Mouse (Mus musculus): ENCODE data around the gene Dnah9.

The Dnah9 gene

DNA sequence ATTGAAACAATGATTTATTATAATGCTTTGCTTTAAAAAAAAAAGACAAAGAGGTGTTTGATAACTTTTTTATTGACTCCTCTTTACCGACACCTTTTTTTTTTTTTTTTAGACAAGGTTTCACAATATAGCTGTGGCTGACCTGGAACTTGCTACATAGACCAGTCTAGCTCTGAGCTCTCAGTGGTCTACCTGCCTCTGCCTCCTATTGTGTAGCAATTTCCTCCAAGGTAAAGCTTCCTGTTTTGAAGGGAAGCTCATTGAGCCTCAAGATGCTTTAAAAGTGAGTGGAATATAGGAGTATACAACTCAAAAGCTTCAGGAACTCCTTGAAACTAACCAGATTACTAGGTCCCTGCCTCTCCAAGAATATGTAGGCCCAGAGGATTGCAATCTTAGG lies 372.5 kb downstream of the Dnah9 start:
- no peak for DNase-seq (ENCODE audit: low read depth, low spot score)

DNA sequence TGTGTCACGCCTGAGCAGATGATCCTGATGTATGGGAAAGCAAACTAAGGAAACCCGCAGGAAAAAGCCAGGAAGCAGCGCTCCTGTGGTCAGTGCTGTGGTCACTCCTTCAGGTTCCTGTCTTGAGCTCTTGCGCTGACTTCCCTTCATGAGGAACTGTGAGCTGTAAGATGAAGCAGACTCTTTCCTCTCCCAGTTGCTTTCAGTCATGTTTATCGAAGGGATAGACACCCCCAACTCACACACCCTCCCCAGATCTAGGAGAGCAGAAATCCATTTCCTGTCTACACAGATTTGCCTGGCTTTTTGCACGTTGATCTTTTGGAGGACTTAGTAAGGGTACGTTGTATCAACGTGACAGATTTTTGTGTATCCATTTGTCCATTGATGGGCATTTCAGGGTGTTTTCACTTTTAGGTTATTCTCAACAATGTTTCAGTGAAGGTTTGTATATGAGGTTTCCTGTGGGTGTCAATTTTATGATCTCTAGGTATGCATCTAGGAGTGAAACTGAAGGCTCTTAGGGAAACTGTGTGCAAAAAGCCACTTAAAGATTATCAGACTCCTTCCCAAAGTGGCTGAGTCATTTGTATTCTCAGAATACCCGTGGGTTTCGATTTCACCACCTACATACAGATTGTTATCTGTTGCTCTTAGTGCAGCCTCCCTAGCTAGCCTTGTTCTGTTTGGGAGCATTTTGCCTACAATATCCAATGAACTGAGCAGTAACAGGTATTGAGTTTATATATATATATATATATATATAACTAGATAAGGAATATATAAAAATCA lies 373.7 kb downstream of the Dnah9 start:
- DNase-seq (ENCODE audit: low read depth, low spot score): no peak

DNA sequence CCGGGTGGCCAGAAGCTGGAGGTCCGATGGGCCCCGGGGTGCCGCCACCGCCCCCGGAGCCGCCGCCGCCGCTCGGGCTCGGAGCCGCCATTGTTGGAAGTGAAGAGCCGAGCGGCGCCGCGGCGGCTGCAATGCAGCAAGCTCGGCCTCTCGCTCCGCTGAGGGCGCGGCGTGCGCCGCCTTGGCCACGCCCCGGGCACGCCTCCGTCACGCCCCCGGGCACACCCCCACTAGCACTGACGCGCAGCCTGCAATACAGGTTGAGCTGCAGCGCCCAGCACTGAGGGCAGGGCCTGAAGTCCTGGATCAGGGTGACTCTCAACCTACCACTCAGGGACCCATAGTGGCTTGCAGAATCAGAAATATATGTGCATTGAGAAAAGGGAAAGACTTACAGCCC lies 380.2 kb downstream of the Dnah9 start, which contains the start of gene Map2k4:
TSS of gene Map2k4 (minus strand) at position 144 of the 400 bp plus-strand sequence.
- peak; percentile 94 for DNase-seq (ENCODE audit: low read depth, low spot score)

DNA sequence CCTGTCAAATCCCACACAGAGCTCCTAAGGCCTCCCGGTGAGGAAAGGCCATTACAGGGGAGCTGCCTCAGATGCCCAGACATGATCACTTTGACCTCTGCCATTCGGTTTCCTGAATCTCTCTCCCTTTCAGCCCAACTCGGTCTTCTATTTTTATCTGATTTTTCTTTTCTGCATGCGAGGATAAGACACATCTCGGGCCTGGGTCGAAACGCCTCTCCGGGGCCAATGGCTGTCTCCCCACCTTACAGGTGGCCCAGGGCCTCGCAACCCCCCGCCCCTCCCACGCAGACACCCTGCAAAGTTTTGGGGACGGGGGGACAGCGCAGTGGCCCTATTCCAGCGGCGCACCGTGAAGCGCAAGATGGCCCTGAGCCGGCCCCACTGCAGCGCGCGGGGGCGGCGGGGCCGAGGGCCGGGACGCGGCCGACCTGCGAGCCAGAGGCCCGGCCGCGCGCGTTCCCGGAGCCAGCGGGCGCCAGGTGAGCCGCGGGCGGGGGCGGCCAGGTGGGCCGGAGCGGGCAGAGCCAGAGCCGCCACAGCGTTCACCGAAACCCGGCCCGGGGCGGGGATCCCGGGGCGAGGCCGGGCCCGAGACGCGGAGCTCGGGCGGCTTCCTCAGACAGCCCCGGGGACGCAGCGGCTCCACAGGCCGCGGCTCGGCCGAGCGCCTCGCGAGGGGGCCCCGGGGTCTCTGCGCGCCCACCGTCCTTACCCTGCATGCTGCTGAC lies 380.8 kb downstream of the Dnah9 start:
- peak; percentile 56 for DNase-seq (ENCODE audit: low read depth, low spot score)

DNA sequence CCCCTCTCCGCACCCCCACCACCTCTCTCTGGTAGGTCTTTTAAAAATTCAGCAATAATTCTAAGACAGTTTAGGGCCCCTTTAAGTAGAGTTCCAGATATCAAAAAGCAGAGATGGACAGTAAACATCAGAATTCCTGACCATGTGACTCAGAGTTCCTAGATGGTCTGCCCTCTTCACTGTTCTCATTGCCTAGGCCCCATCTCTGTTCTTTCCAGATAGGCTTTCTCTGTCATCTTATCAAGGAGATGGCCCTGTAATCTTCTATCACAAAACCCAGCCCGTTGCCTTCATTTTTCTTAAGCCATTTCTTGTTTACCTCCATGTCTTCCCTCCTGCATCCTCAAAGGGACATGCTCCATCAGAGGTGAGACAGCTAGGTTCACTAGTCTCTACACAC lies 382.2 kb downstream of the Dnah9 start:
- DNase-seq (ENCODE audit: low read depth, low spot score): no peak

DNA sequence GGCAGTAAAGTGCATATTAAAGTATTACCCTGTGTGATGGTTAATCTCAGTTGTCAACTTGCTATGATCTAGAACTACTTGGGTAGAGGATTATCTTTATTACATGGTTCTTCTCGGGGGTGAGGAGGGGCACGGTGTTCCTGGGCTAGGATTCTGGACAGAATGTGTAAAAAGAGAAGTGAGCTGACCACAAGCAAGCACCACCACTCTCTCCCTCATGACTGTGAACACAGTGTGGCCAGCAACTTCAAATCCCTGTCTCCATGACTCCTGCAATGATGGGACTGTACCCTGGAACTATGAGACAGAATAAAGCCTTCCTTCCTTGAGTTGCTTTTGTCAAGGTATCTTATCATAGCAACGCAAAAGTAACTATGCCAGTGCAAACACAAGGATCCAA lies 386.8 kb downstream of the Dnah9 start:
- DNase-seq (ENCODE audit: low read depth, low spot score): no peak
